Mouse (Mus musculus): ENCODE measurements around the gene Foxp1.

Foxp1 gene

GRCm38 (mm10) chr6:99047322-99047721 lies 475.2 kb downstream of the Foxp1 start:
- no peak for DNase-seq (ENCODE audit: extremely low spot score)

- DNase-seq (ENCODE audit: extremely low spot score): no peak
Observed at GRCm38 (mm10) chr6:99045845-99046788, 476.4 kb downstream of the Foxp1 start.

- DNase-seq (ENCODE audit: extremely low spot score): no peak
Observed at GRCm38 (mm10) chr6:99043932-99044664, 478.4 kb downstream of the Foxp1 start.

- DNase-seq (ENCODE audit: extremely low spot score): no peak
Observed at GRCm38 (mm10) chr6:99043226-99043625, 479.3 kb downstream of the Foxp1 start.

- DNase-seq (ENCODE audit: extremely low spot score): no peak
Observed at GRCm38 (mm10) chr6:99042175-99042954, 480.2 kb downstream of the Foxp1 start.

GRCm38 (mm10) chr6:99038977-99039376 lies 483.5 kb downstream of the Foxp1 start:
- no peak for DNase-seq (ENCODE audit: extremely low spot score)

GRCm38 (mm10) chr6:99035459-99036375 lies 486.8 kb downstream of the Foxp1 start:
- no peak for DNase-seq (ENCODE audit: extremely low spot score)

- DNase-seq (ENCODE audit: extremely low spot score): peak; percentile 53
Observed at GRCm38 (mm10) chr6:99033062-99033461, 489.5 kb downstream of the Foxp1 start.

- no peak for DNase-seq (ENCODE audit: extremely low spot score)
Observed at GRCm38 (mm10) chr6:99031321-99031903, 491.1 kb downstream of the Foxp1 start.

- peak; percentile 42 for DNase-seq (ENCODE audit: extremely low spot score)
Observed at GRCm38 (mm10) chr6:99030251-99030650, 492.3 kb downstream of the Foxp1 start.

GRCm38 (mm10) chr6:99029438-99029837 lies 493.1 kb downstream of the Foxp1 start:
- DNase-seq (ENCODE audit: extremely low spot score): no peak

- no peak for DNase-seq (ENCODE audit: extremely low spot score)
Observed at GRCm38 (mm10) chr6:99028989-99029305, 493.6 kb downstream of the Foxp1 start.

GRCm38 (mm10) chr6:99028161-99028988 lies 494.1 kb downstream of the Foxp1 start:
- DNase-seq (ENCODE audit: extremely low spot score): peak; percentile 86

GRCm38 (mm10) chr6:99027542-99028160 lies 494.9 kb downstream of the Foxp1 start:
- DNase-seq (ENCODE audit: extremely low spot score): no peak

- DNase-seq (ENCODE audit: extremely low spot score): peak; percentile 47
Observed at GRCm38 (mm10) chr6:99026635-99027541, 495.6 kb downstream of the Foxp1 start.

GRCm38 (mm10) chr6:99026040-99026439 lies 496.5 kb downstream of the Foxp1 start:
- DNase-seq (ENCODE audit: extremely low spot score): no peak

- DNase-seq (ENCODE audit: extremely low spot score): no peak
Observed at GRCm38 (mm10) chr6:99024588-99024987, 497.9 kb downstream of the Foxp1 start.

All from embryo, embryonic 9.5 days (tissue).